Mouse (Mus musculus) liver, postnatal 0 days (tissue): Measurements from ENCODE around the gene Sdk1.

ENCODE experiments used
- CTCF ChIP-seq: sonication (generic); IDR thresholded peaks from 2 replicates; pipeline ENCODE4 v1.5.1; 2016; ENCODE audit warnings: antibody characterized with exemption, low read depth
- EP300 ChIP-seq: IDR thresholded peaks from 2 replicates; pipeline ENCODE4 v1.6.1; 2016; ENCODE audit warnings: antibody characterized with exemption, low read depth, mild to moderate bottlenecking

DNA sequence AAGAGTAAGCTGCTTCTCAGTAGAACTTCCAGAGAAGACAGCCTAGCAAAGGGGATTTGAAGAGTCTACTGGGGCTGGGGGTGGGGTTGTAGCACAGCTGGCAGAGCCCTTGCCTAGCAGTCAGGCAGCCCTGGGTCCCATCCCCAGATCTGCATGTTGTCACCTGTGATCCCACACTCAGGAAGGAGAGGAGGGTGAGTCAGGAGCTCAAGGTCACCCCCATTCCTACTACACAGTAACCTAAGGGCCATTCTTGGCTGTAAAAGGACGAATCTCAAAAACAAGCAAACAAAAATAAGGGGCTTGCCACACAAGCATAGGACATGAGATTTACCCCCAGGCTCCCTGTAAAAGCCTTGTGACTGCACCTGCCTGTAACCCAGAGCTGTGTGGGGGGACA, 435.1 kb downstream of the Sdk1 start:
- no peak for TF ChIP-seq CTCF
- no peak for TF ChIP-seq EP300
